Mouse (Mus musculus) kidney, postnatal 36 days (tissue): ENCODE data around the gene Vash2.
"Not testable (repeated sequence)": the region's sequence is repeated elsewhere in the genome, so short reads cannot be mapped to it uniquely, and the experiment has no call there.

Source experiments
- DNase-seq, 2 experiments: peaks; one replicate each; pipeline ENCODE4 v3.0.0; 2021 to 2022; ENCODE audit warnings: mixed read lengths in 2 of 2

Vash2 gene

DNA sequence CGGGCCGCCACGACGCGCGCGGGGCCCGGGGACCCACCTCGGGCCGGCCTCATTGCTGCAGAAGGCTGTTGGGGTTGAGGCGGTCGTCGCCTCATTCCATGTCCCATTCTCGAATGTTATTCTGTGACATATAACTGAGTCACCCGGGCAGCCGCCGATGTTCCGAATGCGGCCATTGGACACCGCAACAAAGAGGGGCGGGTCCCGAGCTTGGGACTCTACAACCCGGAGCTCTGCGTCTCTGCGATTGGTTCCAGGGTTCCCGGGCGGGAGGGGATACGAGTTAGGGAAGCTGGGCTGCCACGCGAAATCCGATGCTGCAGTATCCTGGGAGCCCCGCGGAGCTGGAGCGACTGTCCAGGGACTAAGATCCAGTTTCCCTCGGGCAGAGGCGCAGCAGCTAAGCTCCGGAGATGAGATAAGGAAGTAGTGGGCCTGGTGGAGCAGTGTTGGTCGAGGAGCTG, at the start of gene Vash2:
Gene Vash2 (minus strand): TSS at position 197 of the 464 bp plus-strand sequence.
- DNase-seq: peak; percentile 73 to 77

- peak; percentile 99 for DNase-seq
Measured at GRCm38 (mm10) chr1:191026021-191026713, 47.1 kb upstream of the Vash2 start, which contains the start of gene Flvcr1. Flvcr1 (minus strand) TSS chr1:191026158.

DNA sequence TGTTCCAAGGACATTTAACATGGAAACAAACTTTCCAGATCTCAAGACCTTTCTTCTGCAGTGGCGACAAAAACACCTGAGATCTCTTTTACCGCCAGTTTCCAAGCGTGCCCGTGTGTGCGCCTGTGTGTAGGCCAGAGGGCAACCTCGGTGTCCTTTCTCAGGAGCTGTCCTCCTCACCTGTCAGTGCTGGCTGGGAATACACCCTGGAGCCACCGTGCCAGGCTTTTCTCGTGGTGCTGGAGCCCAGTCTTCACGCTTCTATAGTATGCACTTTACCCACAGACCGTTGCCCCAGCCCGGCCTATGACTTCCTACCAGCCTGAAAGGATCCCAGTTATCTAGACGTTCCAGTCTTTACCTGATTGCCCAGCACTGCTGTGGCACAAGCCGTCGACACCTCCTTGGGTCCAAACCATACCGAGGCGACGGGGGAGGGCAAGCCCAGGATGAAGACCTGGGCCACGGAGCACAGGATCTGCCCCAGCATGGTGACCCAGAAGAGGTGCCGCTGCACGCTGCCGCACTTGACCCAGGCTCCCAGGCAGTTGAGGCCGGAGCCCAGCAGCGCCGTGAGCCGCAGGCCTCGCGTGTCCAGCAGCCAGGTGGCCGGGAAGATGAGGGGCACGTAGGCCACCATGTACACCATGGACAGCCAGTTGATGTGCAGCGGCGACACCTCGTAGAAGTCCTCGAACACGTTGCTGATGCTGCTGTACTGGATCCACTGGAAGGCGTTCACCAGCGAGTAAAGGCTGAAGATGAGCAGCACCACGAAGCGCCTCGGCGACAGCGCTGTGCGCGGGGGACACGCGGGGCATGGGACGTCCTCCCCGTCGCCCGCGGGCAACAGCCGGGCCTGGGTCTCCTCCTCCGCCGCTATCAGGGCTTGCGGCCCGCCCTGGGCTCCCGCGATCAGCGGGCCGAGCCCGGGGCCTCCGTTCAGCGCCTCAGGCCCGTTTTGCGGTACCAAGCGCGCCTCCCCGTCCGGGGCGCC, 46.2 kb upstream of the Vash2 start:
- DNase-seq: peak in 1 of 2 experiments; percentile 34

DNA sequence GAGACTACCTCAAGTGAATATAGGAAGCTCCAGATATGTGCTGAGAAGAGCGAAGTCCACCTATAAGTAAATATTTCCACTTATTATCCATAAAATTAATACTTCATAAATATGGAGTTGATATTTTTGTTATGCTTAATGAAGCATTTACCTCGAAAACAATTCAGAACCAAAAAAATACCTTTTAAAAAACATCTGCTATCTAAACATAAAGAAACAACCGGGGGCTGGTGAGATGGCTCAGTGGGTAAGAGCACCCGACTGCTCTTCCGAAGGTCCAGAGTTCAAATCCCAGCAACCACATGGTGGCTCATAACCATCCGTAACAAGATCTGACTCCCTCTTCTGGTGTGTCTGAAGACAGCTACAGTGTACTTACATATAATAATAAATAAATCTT, 44.7 kb upstream of the Vash2 start:
- DNase-seq: not testable (repeated sequence)

DNA sequence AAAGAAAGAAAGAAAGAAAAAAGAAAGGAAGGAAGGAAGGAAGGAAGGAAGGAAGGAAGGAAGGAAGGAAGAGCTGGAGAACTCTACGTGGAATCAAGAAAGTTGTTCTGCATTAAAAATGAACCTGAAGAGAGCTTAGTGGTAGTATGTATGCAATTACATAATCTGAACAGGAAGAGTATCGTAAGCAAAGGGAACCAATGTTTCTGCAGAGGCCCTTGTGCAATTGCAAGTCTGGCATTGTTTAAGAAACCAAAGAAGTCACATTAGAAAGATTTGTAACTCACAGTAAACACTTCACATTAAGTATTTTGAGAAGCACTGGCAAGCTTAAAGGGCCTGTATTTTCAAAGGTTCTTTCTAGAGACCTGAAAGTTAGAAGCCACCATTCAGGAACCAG, 44.0 kb upstream of the Vash2 start:
- DNase-seq: no peak

DNA sequence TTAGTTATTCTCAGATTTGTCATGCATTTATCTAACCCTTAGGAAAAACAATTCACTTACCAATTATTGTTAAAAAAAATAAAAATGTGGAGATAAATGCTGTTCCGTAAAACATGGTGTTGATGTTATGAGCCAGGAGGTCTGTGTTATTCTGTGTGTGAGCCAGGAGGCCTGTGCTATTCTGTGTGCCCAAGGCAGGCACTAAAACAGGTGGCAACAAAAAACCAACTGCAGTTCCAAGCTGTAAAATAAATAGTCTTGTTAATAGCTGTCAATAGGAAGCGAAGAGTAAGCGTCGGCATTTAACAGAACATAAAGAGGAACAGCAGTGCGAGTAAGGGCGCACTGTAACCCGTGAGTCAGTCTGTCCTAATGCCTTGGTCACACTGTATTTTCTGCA, 41.9 kb upstream of the Vash2 start:
- no peak for DNase-seq

DNA sequence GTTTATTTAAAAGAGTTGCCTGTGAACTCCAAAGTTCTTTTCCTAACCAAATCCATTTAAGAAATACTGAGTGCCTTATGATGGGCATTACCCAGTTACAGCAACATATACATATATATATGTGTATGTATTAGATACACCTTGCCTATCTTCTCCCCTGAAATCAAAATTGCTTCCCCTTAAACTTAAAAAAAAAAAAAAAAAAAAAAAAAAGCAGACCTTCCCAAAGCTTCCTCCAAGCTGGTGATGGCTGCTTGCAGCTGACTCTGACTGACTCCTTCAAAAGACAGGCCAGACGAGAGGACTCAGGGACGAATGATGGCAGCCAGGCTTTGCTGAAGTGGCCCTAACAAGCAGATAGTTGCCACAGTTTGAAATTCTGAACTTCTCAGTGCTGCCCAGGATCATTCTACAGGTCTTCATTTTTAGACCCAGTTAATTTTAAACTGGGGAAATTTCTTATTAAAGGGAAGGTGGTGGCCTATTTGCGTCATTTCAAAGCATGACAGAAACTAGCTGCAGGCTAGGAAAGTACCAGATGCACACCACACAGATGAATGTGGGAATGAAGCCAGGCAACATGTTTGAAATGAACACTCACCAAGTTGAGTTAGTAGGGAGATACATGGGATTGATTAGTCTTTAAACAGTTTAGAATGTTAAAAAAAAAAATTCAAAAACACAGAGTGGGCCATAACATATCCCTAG, 41.3 kb upstream of the Vash2 start:
- peak in 1 of 2 experiments; percentile 51 for DNase-seq

DNA sequence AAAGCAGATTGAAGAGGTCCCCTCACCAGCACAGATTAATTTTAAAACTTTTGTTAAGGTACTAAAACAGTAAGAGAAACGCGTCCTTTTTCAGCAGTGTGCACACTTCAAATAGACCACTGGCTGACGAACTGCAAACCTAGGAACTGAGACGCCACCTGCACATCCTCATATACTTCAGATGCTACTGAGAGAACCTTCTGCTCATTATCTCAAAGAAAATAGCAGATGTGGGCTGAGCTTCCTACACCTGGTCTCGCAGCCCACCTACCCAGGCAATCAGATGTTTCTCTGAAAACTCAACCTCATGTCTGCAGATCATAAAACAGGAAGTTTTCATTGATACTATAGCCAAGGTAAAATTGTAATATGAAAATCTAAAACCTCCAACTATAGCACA, 40.7 kb upstream of the Vash2 start:
- no peak for DNase-seq

GRCm38 (mm10) chr1:191014271-191014670, 35.2 kb upstream of the Vash2 start:
- DNase-seq: no peak

GRCm38 (mm10) chr1:191008707-191009106, 29.6 kb upstream of the Vash2 start:
- peak in 1 of 2 experiments; percentile 51 for DNase-seq

DNA sequence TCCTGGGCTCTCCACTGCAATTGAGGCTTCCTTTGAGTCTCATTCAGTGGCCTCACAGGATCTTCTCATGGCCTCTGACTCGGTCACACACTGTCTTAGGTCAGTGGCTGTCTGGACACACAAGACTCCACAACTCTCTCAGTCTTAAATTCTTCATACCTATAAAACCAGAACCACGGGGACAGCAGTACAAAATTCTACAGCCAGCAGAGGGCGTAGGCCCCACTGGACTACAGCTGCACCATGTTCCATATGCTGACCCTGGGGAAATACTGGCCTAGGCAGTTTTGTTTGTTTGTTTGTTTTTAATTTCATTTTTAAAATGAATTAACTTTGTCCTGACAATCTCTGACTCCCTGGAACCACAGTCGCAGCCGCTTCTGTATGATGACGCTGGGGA, 23.1 kb upstream of the Vash2 start:
- DNase-seq: peak; percentile 31 to 60

DNA sequence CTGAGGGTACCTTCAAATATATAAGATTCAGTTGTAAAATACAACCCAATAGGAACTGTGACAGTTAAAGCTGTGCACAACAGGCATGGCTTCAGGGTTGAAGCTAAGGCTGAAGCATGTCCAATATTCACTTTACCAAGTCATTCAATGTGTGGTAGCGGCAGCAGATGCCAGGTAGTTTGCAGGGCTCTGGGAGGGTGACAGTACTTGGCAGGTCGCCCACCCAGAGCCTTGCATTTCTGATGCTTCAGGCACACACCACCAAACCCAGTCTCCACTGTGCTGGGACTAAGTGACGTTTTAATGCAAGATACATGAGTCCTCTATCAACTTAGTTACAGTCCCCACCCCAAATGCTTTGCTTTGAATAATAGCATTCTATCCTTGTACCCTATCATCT, 21.6 kb upstream of the Vash2 start:
- peak in 1 of 2 experiments; percentile 14 for DNase-seq

- no peak for DNase-seq
Measured at GRCm38 (mm10) chr1:190998027-190998426, 18.9 kb upstream of the Vash2 start.

DNA sequence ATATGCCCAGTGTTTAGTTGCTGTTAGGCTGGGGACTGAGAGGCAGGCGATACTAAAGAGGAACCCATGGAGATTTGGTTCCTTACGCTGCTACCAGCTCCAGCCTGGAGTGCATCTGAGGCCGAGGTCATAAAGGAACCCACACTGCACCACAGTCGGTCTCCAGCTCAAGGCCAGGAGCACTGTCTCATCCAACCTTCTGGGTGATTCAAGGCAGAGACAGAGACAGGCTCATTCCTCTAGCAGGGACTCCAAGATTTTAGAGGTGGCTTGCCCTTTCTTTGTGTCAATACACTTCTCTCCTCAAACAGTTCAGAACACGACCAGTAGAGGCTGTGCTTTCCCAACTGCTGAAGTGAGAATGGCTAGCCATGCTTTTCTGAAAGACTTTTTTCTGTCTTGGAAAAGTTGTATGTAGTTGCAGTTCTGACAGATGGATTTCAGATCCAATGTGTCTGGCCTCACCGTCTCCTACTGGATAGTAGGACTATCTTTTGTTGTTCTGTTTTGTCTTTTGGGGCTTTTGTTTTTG, 17.3 kb upstream of the Vash2 start:
- peak in 1 of 2 experiments; percentile 25 for DNase-seq

- peak; percentile 88 to 89 for DNase-seq
Measured at GRCm38 (mm10) chr1:190995548-190995947, 16.5 kb upstream of the Vash2 start.

DNA sequence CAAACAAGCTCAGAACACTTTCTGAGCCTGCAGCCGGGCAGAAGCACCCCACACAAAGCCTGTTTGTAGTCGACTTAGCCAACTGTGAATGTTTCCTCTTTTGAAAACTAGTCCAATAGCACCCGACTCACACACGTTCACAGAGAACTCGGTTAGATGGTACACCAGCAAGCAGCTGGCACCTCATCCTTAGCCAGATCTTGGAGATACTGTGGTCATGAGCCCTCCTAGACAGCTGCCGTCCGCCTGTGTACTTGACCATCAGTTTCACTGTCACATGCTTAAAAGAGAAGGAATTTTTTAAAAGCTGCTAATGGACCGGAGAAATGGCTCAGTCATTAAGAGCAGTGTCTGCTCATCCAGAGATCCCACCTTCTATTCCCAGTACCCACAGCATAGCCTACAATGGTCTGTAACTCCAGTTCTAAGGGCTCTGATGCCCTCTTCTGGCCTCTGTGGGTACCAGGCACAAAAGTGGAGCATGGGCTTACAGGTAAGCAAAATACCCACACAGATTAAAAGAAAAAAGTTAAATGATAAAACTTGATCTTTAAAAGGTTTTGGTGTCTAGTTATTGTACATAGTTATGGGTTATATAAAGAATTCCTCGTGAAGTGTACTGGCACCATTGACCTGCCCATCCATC, 10.5 kb upstream of the Vash2 start:
- DNase-seq: peak in 1 of 2 experiments; percentile 20

DNA sequence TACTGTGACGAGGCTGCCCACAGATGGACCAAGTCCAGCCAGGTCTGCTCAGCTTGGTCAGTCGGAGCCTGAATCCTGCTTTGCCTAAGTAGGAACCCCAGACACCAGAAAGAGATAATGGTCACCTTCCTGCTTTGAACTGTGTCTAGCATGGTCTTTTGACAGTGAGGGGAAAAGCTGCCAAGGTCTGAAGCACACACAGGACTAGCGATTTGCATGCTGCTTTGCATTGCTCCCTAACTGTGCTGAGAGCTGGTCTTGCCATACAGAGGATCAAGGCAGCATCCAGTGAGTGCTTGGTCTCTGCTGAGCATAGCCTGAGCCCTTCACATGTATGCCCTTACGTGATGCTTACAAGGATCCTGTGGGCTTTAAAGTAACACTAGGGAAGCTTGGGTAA, 2.3 kb upstream of the Vash2 start:
- DNase-seq: no peak

DNA sequence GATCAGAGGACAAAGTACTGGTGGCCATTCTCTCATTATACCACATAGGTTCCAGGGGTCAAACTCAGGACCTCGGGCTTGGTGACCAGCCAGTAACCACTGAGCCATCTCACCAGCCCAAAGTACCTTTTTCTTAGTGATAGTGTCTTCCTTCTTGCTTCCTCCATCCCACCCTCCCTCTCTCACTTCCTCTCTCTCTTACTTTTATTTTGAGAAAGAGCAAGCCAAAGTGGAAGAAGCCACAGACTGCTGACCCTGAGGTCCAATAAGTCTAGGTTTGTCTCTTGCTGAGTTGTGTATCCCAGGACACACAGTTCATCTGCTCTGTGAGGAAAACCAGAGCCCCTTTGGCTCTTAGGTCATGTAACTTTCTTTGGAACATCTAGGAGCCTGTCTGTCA, 1.4 kb upstream of the Vash2 start:
- no peak for DNase-seq

DNA sequence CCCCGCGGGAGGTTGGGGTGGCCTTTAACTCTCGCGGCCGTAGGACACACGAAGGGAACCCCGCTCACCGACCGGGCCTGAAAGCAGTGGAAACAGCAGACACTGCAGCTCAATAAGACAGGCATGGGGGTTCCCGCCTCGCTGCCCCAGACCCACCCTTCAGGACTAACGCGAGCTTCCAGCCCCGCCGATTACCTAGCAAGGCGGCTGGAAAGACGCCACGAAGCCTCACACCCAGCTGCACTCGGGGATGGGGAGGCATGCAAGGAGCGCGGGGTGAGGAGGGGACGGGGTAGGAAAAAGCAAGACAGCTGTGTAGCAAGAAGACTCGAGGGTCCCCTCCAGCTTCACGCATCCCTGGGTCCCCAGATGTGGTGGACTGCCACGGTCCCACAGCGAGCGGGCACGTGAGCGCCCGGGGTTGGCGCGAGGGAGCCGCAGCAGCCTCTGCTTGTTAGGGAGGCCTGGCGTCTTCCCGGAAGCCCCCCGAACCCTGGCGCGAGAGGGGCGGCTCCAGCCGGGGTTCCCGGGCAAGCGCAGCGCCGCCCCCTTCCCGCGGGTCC, 504 bp downstream of the Vash2 start:
- peak in 1 of 2 experiments; percentile 27 for DNase-seq

DNA sequence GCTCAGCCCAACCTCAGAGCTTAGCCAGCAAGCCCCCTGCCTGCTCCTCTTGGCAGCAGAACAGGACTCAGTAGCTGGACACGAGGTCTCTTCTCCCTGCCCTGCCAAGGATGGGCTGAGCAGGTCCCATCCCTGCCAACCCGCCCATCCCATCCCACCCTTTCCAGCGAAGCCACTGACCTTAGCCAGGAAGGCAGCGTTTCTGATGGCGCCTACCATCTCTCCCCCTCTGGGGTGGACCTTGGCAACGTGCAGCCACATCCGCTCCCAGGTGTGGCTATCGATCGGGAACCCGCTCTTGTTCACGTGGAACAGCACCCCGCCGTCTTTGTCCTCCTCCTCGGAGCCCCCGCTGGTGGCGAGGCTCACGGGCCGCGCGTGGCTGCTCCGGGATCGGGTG, 1.1 kb downstream of the Vash2 start:
- DNase-seq: no peak

DNA sequence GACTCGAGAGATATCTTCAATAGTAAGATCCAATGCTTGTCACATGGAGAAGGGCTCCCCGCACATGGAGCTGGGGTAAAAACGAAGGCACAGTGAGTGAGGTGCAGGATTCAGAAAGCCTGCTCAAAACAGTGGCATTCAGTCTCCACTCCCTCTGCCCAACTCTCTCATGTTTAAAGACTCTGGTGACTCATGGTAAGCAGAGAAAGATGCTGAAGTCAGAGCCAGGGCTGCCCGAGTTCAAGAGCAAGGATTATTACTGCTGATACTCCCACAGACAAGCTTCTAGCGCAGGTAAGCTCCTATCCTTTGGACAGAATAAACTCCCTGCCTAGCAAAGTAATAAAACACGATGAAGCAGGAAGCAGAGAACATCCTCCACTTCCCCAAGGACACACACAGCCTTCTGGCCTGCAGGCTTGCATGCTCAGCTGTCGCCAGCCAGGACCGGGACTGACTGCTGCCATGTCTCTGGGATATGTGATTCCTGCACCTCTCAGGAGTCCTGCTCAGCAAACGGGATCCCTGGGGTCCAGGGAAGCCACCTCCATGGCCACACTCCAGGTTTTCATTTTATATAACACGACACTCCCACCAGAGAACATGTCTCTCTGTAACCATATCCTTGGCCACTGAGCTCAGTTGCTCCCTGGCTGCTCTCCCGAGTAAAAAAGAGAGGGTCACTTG, 2.1 kb downstream of the Vash2 start:
- no peak for DNase-seq
